Mouse (Mus musculus) CD4-positive, CD25-positive, alpha-beta regulatory T cell, adult 4 months (primary cell): ENCODE measurements at regions not wholly inside any gene's neighbourhood (a gene's known extent, or its start where the extent isn't known, plus 50 kb on each side); places are given as distances from the start of the nearest gene placed in this dataset.

ENCODE experiments used
- ATAC-seq: one replicate; pipeline ENCODE4 v1.8.0; 2017

GRCm38 (mm10) chr11:111281237-111282160 is 215.5 kb downstream of the Kcnj2 start:
- ATAC-seq, result no peak

DNA sequence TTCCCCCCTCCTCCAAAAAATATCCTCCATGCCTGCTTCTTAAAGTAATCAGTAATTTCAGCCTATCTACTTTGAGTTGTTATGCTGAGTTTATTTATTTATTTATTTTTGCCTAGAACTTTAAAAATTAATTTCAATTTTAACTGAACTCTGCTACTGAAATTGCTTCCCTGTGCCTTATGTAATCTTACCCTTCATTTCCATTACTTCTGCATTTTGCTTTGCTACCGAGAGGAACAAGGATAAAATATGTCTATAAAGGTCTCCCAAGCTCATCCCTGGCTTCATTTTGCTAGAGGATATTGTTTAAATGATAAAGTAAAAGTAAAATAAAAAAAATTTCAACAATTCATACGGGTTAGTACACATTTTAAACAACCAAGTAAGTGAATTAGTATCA is 216.3 kb downstream of the Kcnj2 start:
- no peak for ATAC-seq

DNA sequence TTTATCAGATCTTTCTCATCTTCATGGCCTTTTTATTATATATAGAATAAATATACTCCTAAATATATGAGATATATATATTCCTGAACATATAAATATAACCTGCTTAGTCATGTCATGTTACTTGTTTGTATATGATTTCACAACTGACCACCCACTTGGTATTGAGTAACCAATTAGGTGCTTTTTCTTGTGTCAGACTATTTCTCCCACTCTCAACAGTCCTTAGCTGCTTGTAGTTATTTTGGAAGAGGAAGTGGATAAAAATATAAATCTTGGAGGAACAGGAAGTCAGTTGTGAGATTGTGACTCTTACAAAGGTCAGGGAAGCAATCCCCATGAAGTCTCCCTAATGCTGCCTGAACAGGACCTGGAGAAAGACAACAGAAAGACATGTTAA is 224.6 kb downstream of the Kcnj2 start:
- no peak for ATAC-seq

GRCm38 (mm10) chr11:111296309-111296721 is 230.4 kb downstream of the Kcnj2 start:
- ATAC-seq, result no peak

DNA sequence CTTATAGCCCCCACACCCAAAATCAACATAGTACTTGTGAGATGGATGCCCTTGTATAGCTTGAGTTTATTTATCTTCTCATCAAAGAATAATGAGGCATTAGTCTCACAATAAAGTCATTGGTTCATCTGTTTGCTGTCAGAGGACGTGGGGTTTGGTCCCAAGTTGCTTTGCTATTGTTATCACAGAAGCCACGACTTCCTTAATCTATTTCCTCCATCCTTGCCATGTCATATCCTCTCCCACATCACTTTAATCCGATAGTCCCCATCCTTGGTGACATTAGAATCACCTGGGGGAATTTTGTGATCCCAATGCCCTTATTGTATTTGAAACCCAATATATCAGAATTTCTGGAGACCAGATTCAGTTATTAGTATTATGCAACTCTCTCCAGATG is 246.8 kb downstream of the Kcnj2 start:
- no peak for ATAC-seq

DNA sequence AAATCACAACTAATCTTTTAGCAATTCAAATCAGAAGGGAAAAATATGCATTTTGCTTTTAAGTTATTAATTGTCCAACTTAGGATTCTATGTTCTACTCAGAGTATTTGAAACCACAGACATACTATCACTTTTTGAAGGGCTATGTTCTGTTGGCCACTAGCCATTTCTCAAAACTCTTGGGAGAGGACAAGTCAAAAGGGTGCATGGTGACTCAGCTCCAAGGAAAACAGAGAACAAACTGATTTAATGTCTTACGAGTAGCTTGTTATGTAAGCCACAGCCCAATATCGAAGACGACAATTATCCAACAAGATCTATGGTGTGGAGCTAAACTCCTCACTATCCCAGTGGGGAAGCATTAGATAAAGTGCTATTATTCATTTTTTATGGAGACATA is 247.6 kb downstream of the Kcnj2 start:
- ATAC-seq, result no peak

DNA sequence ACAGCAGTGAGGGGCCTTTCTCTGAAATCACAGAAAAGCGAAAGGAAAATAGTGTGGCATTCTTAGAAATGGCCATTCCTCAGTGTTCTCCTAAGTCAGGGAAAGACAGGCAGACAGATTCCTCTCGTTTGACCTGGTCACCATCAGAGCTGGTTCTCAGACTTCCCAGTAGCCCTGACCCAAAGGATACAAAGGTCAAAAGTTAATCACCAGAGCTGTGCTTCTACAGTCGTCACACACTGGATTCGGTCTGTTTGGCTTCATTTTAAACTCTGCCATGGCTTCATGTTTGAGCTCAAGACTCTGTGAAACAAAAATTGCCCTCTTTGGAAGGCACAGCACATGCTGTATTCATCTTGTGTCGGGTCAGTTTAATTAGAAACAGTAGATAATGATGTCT is 255.6 kb downstream of the Kcnj2 start:
- ATAC-seq, result no peak

DNA sequence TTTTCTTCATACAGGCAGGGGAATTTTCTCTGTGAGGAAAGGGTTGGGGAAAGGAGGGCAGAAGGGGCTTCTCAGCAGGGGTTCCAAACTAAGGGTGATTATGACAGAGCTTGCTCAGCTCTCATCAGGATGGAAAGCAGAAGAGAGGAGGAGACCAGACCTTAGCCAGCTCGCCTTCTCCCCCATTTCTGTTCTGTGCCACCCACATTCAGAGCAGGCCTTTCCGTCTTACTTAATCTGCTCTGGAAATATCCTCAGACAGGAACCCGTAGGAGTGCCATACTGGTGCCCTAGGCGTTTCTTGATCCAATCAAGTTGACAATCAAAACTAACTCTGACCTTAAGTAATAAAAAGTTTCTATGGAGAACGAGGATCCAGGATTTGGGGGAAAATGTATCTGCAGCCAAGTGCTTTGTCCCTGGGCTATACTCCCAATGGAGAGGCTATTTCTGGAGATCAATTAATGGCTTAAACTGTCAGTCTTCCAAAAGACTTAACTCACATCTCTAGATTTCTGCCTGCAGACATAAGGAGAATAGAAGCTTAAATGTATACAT is 258.6 kb downstream of the Kcnj2 start:
- no peak for ATAC-seq

GRCm38 (mm10) chr11:111326915-111327314 is 261.0 kb downstream of the Kcnj2 start:
- no peak for ATAC-seq

DNA sequence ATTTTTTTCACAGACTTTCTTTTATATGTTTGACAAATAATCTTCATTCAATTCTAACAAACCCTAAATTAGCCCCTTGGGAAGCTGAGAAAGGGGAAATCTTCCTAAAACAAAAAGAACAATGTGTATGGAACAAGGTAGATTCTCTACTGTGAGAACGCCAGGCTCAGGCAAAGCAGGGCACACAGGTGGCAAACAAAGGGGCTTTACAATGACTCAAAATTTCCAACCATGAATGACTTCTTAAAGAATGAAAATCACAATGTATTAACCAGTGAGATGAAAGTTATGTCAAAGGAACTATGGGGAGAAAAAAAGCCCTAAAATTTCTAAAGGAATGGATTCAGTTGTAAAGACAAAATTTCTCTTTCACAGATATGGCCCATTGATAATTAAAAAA is 262.3 kb downstream of the Kcnj2 start:
- ATAC-seq, result no peak

DNA sequence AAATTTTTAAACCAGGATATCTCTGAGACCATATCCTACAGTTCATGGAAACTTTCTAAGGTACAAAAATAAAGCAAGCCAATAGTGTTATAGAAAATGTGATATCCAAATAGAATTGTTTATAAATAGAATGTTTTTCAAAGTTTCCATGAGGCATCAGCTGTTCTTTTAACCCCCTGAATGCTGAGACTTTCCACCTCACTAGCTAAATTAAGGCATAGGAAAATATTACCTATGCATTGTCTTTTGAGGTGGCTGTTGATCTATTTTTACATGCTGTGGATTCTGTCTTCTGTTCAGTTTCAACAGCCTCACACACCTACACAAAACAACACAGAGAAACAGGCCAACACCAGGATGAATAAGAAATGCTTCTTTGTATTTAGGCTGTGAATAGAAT is 265.6 kb downstream of the Kcnj2 start:
- no peak for ATAC-seq

DNA sequence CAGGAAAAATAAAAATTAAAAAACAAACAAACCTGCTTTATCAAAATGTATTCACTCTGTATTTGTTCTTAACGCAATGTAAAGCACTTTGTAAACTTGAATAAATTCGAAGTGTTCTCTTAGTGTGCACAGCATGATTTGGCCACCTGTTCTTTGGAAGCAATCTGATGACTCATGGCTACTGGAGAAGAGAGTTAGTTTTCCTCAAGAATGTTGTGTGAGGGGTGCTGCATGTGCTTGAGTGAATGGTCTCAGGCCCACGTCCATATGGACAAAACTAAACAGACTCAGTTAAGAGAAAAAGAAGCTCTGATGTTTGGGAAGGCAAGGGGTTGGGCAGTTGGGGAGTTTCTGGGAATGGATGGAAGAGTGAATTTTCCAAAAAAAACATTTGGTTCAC is 267.1 kb downstream of the Kcnj2 start:
- ATAC-seq, result no peak

- no peak for ATAC-seq
Observed at GRCm38 (mm10) chr11:111347562-111347961, 281.6 kb downstream of the Kcnj2 start.

DNA sequence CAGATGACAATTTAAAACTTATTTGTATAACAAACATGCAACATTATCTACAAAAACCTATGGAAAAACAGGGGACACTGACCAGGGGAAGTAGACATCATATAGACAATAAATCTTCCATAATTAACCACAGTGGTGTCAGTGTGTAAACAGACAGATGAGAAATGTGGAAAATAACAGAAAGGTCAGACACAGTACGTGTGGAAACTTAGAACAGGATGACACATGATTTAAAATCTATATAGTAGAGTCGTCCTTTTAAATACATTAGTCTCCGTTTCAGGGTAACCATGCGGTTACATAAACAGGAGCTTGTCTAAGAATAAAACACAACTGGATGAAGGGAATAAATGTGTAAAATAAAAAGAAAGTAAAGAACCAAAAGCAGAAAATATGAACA is 284.1 kb downstream of the Kcnj2 start:
- ATAC-seq, result no peak

DNA sequence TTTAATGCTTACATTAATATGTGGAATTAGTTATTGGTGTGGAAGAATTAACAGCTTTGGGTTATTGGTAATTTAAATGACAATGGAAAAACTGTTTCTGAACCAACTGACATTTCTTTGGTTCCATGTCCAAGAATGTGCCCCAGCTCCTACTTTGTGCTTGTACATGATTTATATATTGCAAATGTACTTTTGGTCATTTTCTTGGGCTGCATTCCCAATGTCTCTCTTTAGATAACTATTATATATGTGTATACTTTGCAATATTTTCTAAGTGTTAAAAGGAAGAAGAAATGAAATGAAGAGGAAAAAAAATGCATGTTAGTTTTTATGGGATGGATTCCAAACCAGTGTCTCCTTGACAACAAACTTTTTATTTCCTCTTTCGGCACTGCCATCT is 297.4 kb downstream of the Kcnj2 start:
- ATAC-seq, result no peak

DNA sequence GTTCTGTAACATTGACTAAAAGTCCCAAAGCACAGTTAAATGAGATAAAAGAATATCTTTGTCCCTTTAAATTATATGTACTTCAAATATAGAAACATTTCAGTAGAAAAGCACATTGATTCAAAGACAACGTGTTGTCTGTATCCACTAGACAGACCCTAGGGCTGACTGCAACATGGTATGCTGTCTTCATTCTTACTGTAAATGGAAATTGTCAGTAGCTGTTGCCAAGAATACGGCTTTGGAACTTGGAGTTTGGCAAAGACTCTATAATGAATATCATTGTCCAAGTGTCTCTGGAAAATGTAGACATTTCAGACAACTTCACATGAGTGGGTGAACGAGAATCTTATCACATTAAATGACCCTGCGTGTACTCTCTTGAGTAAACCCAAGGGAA is 311.2 kb downstream of the Kcnj2 start:
- ATAC-seq, result no peak

DNA sequence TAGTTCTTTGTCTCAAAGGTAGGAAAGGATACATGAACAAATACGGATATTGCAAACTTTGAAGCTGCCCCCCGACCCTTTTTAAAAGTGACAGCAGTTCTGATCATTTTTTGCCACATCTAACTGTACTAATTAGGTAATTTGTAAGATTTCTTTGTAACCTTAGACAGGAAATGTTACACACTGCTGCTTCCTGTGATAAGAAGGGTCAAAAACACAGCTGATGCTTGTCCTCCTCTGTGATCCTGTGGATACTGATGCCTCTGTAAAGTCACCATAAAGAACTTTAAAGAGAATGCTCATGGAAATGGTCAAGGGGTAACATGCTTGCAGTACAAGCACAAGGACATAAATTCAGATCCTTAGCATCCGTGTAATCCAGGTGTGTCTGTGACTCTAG is 313.9 kb downstream of the Kcnj2 start:
- ATAC-seq, result no peak

DNA sequence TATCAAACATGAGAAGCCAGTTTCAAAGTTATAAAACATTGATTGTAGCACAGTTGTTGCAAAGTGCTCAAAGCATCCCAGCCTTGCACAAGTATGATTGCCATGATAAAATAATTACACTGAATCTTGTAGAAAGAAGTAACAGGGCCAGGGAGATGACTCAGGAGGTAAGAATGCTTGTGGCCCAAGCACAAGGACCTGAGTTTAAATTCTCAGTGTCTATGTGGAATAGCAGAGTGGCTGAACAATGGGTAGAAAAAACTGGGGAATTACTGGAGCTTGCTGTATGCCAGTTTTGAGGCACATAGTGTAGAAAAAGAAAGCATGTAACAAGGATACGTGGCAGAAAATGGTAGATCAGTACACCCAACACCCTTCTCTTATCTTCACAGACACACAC is 332.7 kb downstream of the Kcnj2 start:
- ATAC-seq, result no peak

DNA sequence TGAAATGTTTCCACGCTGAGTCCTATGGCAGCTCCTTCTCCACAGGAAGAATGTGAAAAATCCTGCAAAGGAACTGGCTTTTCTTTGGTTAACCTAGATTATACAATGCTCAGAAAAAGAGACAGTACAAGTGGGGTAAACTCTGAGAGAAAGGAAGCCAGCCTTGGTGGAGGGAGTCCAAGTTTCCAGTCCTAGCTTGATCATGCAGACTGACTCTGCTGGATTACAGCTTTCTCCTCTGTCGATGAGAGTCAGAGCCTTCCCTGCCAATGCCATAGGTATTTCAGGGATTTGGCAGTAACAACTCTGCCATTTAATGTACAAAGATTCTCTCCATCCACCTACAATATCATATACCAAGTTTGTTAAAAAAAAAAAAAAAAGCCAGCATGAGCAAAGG is 343.3 kb downstream of the Kcnj2 start:
- no peak for ATAC-seq

DNA sequence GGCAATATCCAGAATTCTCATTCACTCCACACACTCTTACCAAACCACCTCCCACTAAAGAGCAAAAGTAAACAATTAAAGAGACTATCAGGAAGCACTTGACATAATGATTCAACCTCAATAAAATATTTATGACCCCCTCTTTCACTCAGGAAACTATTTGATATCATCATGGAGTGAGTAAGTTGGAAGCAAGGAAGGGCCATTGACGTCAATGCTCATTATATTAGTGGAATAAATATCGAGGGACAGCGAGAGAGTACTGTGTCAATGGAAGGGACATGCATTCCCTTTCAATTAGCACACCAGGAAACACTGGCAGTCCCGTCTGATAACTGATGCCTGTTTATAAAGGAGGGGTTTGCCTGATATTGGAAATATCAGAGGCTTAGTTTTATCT is 358.9 kb downstream of the Kcnj2 start:
- ATAC-seq, result no peak

- no peak for ATAC-seq
Observed at GRCm38 (mm10) chr11:111426715-111427114, 360.8 kb downstream of the Kcnj2 start.

DNA sequence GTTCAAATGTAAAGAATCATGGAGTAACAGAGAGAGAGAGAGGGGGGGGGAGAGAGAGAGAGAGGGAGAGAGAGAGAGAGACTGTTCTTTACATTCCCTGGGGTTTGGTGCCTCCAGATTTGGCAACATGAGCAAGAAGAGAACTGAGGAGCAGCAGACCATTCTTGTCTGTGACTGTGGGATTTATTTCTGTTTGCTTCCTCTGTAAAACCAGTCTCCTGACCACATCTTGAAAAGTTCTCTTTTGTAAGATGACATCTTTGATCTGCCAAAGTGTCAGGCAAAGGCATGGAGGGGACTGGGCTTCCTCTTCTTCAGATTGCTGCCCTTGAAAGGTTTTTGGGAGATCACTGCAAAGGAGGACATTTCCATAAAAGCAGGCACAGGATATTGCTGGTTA is 376.3 kb downstream of the Kcnj2 start:
- ATAC-seq, result no peak

- no peak for ATAC-seq
Observed at GRCm38 (mm10) chr11:111443381-111443780, 377.4 kb downstream of the Kcnj2 start.

DNA sequence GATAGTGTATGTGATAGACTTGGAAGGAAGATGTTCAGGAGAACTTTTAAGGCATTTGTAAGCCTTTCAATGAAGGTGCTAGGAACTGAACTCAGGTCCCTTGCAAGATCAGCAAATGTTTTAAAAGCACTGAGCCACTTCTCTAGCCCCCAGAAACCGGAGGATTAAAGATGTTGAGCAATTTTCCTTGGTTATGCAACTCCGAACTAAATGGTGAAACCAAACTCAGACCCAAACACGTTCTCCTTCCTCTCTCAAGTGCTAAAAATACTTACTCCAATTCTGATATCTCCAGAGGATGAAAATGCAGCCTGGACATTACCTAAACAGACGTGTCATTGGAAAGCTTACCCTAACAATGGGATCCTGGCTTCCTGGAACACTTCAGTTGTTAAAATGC is 378.8 kb downstream of the Kcnj2 start:
- ATAC-seq, result no peak

GRCm38 (mm10) chr11:111445764-111446163 is 379.8 kb downstream of the Kcnj2 start:
- ATAC-seq, result no peak
